Mouse (Mus musculus): ENCODE measurements at regions not wholly inside any gene's neighbourhood (a gene's known extent, or its start where the extent isn't known, plus 50 kb on each side); places are given as distances from the start of the nearest gene placed in this dataset.

- TF ChIP-seq CTCF (IDR thresholded peaks at IDR 0.05; ENCODE audit: control insufficient read depth, insufficient read depth, insufficient read length) (no peak), CEBPB (IDR thresholded peaks at IDR 0.05; ENCODE audit: low read depth) (no peak), MAX (IDR thresholded peaks at IDR 0.05) (no peak), MYOG (IDR thresholded peaks at IDR 0.05; ENCODE audit: control insufficient read depth, extremely low read depth, insufficient read length) (no peak), USF1 (IDR thresholded peaks at IDR 0.05; ENCODE audit: low read depth) (no peak)
Measured at GRCm38 (mm10) chr2:74954101-74954500, 128.5 kb downstream of the Mtx2 start.

Data from C2C12 (cell line).